Mouse (Mus musculus) embryonic fibroblast, embryonic 13.5 days (primary cell): ENCODE data around the gene Mapkap1.

Experiments used
- CTCF ChIP-seq: IDR thresholded peaks from 2 replicates; pipeline ENCODE4 v1.5.1; 2011; ENCODE audit warnings: mild to moderate bottlenecking, control low read depth, low read length, moderate library complexity, borderline replicate concordance; ENCODE audit not compliant: insufficient read depth
- POLR2A ChIP-seq: IDR thresholded peaks from 2 replicates; pipeline ENCODE4 v1.6.1; 2011; ENCODE audit warnings: low read depth, mild to moderate bottlenecking, control low read depth, low read length, moderate library complexity

DNA sequence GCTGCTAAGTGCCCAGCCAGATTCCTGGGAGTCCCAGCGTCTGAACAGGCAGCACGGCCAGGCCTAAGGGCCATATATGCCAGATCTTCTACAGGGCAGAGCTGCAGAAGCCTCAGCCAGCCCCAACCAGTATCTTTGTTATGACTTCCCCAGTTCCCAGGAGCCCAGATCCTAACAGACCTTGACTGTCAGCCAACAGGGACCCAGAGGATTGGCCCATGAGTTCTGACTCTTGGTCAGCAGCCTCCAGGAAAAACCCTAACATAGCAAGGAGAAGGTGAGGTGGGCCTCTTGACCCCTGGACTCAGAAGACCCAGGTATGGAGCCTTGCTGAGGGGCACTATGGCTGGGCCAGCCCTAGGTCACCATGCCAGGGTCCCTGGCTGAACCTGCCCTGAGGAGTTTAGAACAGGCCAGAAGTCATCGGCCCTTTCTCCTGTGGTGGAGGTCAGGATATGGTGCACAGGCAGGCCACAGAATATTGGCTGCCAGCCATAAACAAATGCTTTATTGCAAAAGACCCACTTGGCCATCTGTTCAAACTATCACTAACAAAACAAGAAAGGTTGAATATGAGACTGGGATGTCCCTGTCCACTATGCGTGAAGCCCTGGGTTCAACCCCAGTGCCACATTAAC lies 222.5 kb downstream of the Mapkap1 start:
- no peak for TF ChIP-seq CTCF
- TF ChIP-seq POLR2A = no peak
